Mouse (Mus musculus) myocyte (in vitro differentiated cells): ENCODE measurements around the gene Acad9. TPM values are rescaled to one million over a fixed set of nuclear protein-coding genes. Genes with fewer than 3 reads are reported as not detected.

ENCODE experiments used
- H3K27me3 ChIP-seq: one replicate; pipeline ENCODE4 v1.6.1; 2011; ENCODE audit not compliant: control insufficient read depth, insufficient read depth, insufficient read length
- H3K36me3 ChIP-seq: one replicate; pipeline ENCODE4 v1.6.1; 2011; ENCODE audit not compliant: control insufficient read depth, insufficient read depth
- H3K4me2 ChIP-seq: one replicate; pipeline ENCODE4 v1.6.1; 2011; ENCODE audit warnings: low read depth, control low read depth
- H3K4me3 ChIP-seq: one replicate; pipeline ENCODE4 v1.5.1; 2011; ENCODE audit warnings: mild to moderate bottlenecking, control low read depth, moderate library complexity
- H3K79me2 ChIP-seq: one replicate; pipeline ENCODE4 v1.6.1; 2011; ENCODE audit not compliant: control insufficient read depth, insufficient read depth
- H3ac ChIP-seq: one replicate; pipeline ENCODE4 v1.6.1; 2011; ENCODE audit not compliant: control insufficient read depth, insufficient read length
- CEBPB ChIP-seq: IDR thresholded peaks from 2 replicates; pipeline ENCODE4 v1.6.1; 2011; ENCODE audit warnings: mild to moderate bottlenecking, moderate library complexity; ENCODE audit not compliant: poor library complexity, insufficient read depth, severe bottlenecking
- E2F4 ChIP-seq: IDR thresholded peaks from one replicate; pipeline ENCODE4 v1.6.1; 2011; ENCODE audit warnings: mild to moderate bottlenecking, control low read depth, moderate library complexity; ENCODE audit not compliant: insufficient read depth
- MAX ChIP-seq: IDR thresholded peaks from one replicate; pipeline ENCODE4 v1.6.1; 2011; ENCODE audit warnings: low read depth, mild to moderate bottlenecking, control low read depth
- MYOD1 ChIP-seq, 3 experiments: IDR thresholded peaks; one replicate each; pipeline ENCODE4 v1.6.1; 2011; ENCODE audit warnings: control low read depth in 2 of 3, low read depth in 2 of 3, mild to moderate bottlenecking in 2 of 3, moderate library complexity in 1 of 3; ENCODE audit not compliant: insufficient read length in 2 of 3, control insufficient read depth in 1 of 3
- MYOG ChIP-seq, 3 experiments: IDR thresholded peaks; one replicate each; pipeline ENCODE4 v1.6.1; 2011; ENCODE audit warnings: control low read depth in 2 of 3, low read depth in 2 of 3, mild to moderate bottlenecking in 2 of 3; ENCODE audit not compliant: insufficient read length in 2 of 3, control insufficient read depth in 1 of 3, insufficient read depth in 1 of 3
- POLR2A ChIP-seq: IDR thresholded peaks from one replicate; pipeline ENCODE4 v1.6.1; 2011; ENCODE audit warnings: low read depth, mild to moderate bottlenecking, control low read depth, moderate library complexity; ENCODE audit not compliant: insufficient read length
- POLR2AphosphoS2 ChIP-seq: IDR thresholded peaks from one replicate; pipeline ENCODE4 v1.6.1; 2011; ENCODE audit warnings: low read depth, control low read depth; ENCODE audit not compliant: insufficient read length
- REST ChIP-seq: IDR thresholded peaks from one replicate; pipeline ENCODE4 v1.6.1; 2011; ENCODE audit warnings: mild to moderate bottlenecking, control low read depth, moderate library complexity; ENCODE audit not compliant: insufficient read depth, insufficient read length
- SRF ChIP-seq: IDR thresholded peaks from one replicate; pipeline ENCODE4 v1.6.1; 2011; ENCODE audit warnings: low read depth; ENCODE audit not compliant: control insufficient read depth, insufficient read length
- TCF12 ChIP-seq: IDR thresholded peaks from one replicate; pipeline ENCODE4 v1.6.1; 2011; ENCODE audit warnings: mild to moderate bottlenecking, control low read depth; ENCODE audit not compliant: poor library complexity, insufficient read depth, severe bottlenecking
- TCF3 ChIP-seq: IDR thresholded peaks from one replicate; pipeline ENCODE4 v1.6.1; 2011; ENCODE audit warnings: low read depth, control low read depth; ENCODE audit not compliant: insufficient read length
- USF1 ChIP-seq: IDR thresholded peaks from one replicate; pipeline ENCODE4 v1.6.1; 2011; ENCODE audit warnings: low read depth, mild to moderate bottlenecking, control low read depth, moderate library complexity
- polyA plus RNA-seq: library from polyadenylated mRNA; unstranded; fragments of >200 nt; fragmentation: generic; extraction: Trizol; gene quantifications from one replicate; pipeline ENCODE4 v1.2.1, GENCODE M21; 2012; ENCODE audit warnings: missing spikeins

The Acad9 gene
- polyA plus RNA-seq, 1 experiment = 20.5 TPM

- no peak overlapping the region for H3K4me2 ChIP-seq
- H3K36me3 ChIP-seq = no peaks in the 10 kb centered on the region
- H3K79me2 ChIP-seq = no peaks in the 10 kb centered on the region
- no peak overlapping the region for H3K4me3 ChIP-seq
- TF ChIP-seq MAX = no peak
- TF ChIP-seq REST = no peak
- TF ChIP-seq E2F4 = no peak
- no peak for TF ChIP-seq POLR2A
- no peak for TF ChIP-seq SRF
- peaks cover 5% of the 10 kb centered on the region for H3K27me3 ChIP-seq
- no peak overlapping the region for H3ac ChIP-seq
These were observed 20.7 kb upstream of the Acad9 start for GRCm38 (mm10) chr3:36045086-36045485.

GRCm38 (mm10) chr3:36049106-36049505, 16.7 kb upstream of the Acad9 start:
- Histone ChIP-seq H3ac (no peak overlapping the region), H3K4me2 (no peak overlapping the region), H3K79me2 (no peaks in the 10 kb centered on the region), H3K27me3 (peaks cover 5% of the 10 kb centered on the region), H3K36me3 (no peaks in the 10 kb centered on the region), H3K4me3 (no peak overlapping the region)
- TF ChIP-seq CEBPB (no peak), E2F4 (no peak), USF1 (no peak), POLR2A (no peak), TCF12 (no peak), REST (no peak), TCF3 (no peak)

DNA sequence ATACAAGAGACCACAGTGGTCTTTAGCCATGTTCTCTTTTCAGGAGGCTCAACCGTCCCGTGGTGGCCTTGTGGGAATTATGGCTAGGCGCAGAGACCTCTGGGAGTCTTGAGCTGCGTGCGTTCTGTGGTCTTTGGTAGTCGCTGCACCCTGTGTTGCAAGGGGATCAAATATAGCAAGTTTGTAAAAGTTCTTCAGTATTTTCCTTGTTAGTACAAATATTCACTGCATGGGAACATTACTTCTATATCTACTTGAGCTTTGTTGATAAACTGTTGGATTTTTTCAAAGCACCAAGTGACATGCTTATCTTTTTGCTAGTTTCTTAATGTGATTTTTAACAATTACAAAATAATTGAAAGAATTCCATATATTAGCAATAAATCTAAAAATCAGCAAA, 12.3 kb upstream of the Acad9 start, which contains the start of gene Ccdc144b:
Gene Ccdc144b, minus strand, starts transcription at position 101 of the 400 bp plus-strand sequence.
- Histone ChIP-seq H3K4me2 (no peak within 1 kb of the TSS), H3ac (no peak within 1 kb of the TSS), H3K79me2 (no peaks in the 10 kb centered on the region), H3K36me3 (no peaks in the 10 kb centered on the region), H3K27me3 (peaks cover 5% of the 10 kb centered on the region), H3K4me3 (no peak within 1 kb of the TSS)
- TF ChIP-seq MAX (no peak), MYOG (IDR thresholded peaks at IDR 0.05; ENCODE audit: control insufficient read depth in 1 of 3, insufficient read depth in 1 of 3, insufficient read length in 2 of 3, low read depth in 2 of 3) (no peak), POLR2AphosphoS2 (no peak), TCF3 (no peak), E2F4 (no peak), POLR2A (no peak), MYOD1 (IDR thresholded peaks at IDR 0.05; ENCODE audit: control insufficient read depth in 1 of 3, insufficient read length in 2 of 3, low read depth in 2 of 3) (no peak), REST (no peak), CEBPB (no peak), USF1 (no peak), TCF12 (no peak), SRF (no peak)

GRCm38 (mm10) chr3:36060096-36060850, 5.5 kb upstream of the Acad9 start:
- no peak overlapping the region for H3ac ChIP-seq
- H3K27me3 ChIP-seq = peaks cover 3% of the 10 kb centered on the region
- H3K79me2 ChIP-seq = no peaks in the 10 kb centered on the region
- H3K36me3 ChIP-seq = no peaks in the 10 kb centered on the region
- TF ChIP-seq TCF3 (no peak), REST (no peak), CEBPB (no peak), MYOG (IDR thresholded peaks at IDR 0.05; ENCODE audit: control insufficient read depth in 1 of 3, insufficient read depth in 1 of 3, insufficient read length in 2 of 3, low read depth in 2 of 3) (no peak), SRF (no peak), MAX (no peak)
- no peak overlapping the region for H3K4me3 ChIP-seq
- H3K4me2 ChIP-seq = peak overlapping the region; percentile 52

- H3ac ChIP-seq = no peak overlapping the region
- H3K79me2 ChIP-seq = peaks cover 17% of the 10 kb centered on the region
- H3K4me3 ChIP-seq = no peak overlapping the region
- TF ChIP-seq TCF12 (no peak), MAX (no peak), USF1 (no peak), POLR2AphosphoS2 (no peak), CEBPB (no peak), SRF (no peak), MYOG (IDR thresholded peaks at IDR 0.05; ENCODE audit: control insufficient read depth in 1 of 3, insufficient read depth in 1 of 3, insufficient read length in 2 of 3, low read depth in 2 of 3) (no peak), POLR2A (no peak), TCF3 (no peak), REST (no peak), E2F4 (no peak), MYOD1 (IDR thresholded peaks at IDR 0.05; ENCODE audit: control insufficient read depth in 1 of 3, insufficient read length in 2 of 3, low read depth in 2 of 3) (no peak)
- H3K4me2 ChIP-seq = no peak overlapping the region
- H3K36me3 ChIP-seq = no peaks in the 10 kb centered on the region
- H3K27me3 ChIP-seq = no peaks in the 10 kb centered on the region
These were observed 1.2 kb upstream of the Acad9 start for GRCm38 (mm10) chr3:36064592-36065061.
